Mouse (Mus musculus) right cerebral cortex, postnatal 36 days (tissue): ENCODE measurements around the gene Fam122a.

ENCODE experiments used
- DNase-seq, 2 experiments: peaks; one replicate each; pipeline ENCODE4 v3.0.0; 2022; ENCODE audit warnings: low spot score in 2 of 2, mixed read lengths in 1 of 2

The Fam122a gene

GRCm38 (mm10) chr19:24490275-24490674 lies 13.1 kb upstream of the Fam122a start:
- no peak for DNase-seq

GRCm38 (mm10) chr19:24486433-24487296 lies 9.5 kb upstream of the Fam122a start:
- no peak for DNase-seq

GRCm38 (mm10) chr19:24484612-24485194 lies 7.5 kb upstream of the Fam122a start:
- DNase-seq = no peak

- DNase-seq = no peak
These were observed 3.8 kb upstream of the Fam122a start for GRCm38 (mm10) chr19:24480916-24481315.

- DNase-seq = no peak
These were observed 695 bp downstream of the Fam122a start for GRCm38 (mm10) chr19:24476461-24476860.

GRCm38 (mm10) chr19:24475281-24475680 lies 1.9 kb downstream of the Fam122a start:
- DNase-seq = no peak

- no peak for DNase-seq
These were observed 4.6 kb downstream of the Fam122a start for GRCm38 (mm10) chr19:24472512-24472911.

GRCm38 (mm10) chr19:24471538-24471937 lies 5.6 kb downstream of the Fam122a start:
- no peak for DNase-seq

- no peak for DNase-seq
These were observed 7.9 kb downstream of the Fam122a start for GRCm38 (mm10) chr19:24469216-24469615.

GRCm38 (mm10) chr19:24468616-24469015 lies 8.5 kb downstream of the Fam122a start:
- DNase-seq = no peak

GRCm38 (mm10) chr19:24463011-24463410 lies 14.1 kb downstream of the Fam122a start:
- no peak for DNase-seq

- DNase-seq = peak; percentile 42 to 64
These were observed 20.4 kb downstream of the Fam122a start for GRCm38 (mm10) chr19:24456591-24457231.

GRCm38 (mm10) chr19:24455249-24455960 lies 21.8 kb downstream of the Fam122a start:
- no peak for DNase-seq

- DNase-seq = no peak
These were observed 22.7 kb downstream of the Fam122a start for GRCm38 (mm10) chr19:24454451-24454850.

- no peak for DNase-seq
These were observed 23.8 kb downstream of the Fam122a start for GRCm38 (mm10) chr19:24453379-24453778.

- DNase-seq = no peak
These were observed 24.7 kb downstream of the Fam122a start for GRCm38 (mm10) chr19:24452441-24452898.

GRCm38 (mm10) chr19:24451626-24452025 lies 25.5 kb downstream of the Fam122a start:
- DNase-seq = no peak

GRCm38 (mm10) chr19:24450740-24451139 lies 26.4 kb downstream of the Fam122a start:
- DNase-seq = no peak

GRCm38 (mm10) chr19:24444322-24444721 lies 32.8 kb downstream of the Fam122a start:
- DNase-seq = no peak

- no peak for DNase-seq
These were observed 37.4 kb downstream of the Fam122a start for GRCm38 (mm10) chr19:24439715-24440114.

- DNase-seq = no peak
These were observed 42.9 kb downstream of the Fam122a start for GRCm38 (mm10) chr19:24434291-24434690.

GRCm38 (mm10) chr19:24432447-24432846 lies 44.7 kb downstream of the Fam122a start:
- no peak for DNase-seq
